Mouse (Mus musculus): ENCODE data around the gene Slc2a10.

Slc2a10 gene

DNA sequence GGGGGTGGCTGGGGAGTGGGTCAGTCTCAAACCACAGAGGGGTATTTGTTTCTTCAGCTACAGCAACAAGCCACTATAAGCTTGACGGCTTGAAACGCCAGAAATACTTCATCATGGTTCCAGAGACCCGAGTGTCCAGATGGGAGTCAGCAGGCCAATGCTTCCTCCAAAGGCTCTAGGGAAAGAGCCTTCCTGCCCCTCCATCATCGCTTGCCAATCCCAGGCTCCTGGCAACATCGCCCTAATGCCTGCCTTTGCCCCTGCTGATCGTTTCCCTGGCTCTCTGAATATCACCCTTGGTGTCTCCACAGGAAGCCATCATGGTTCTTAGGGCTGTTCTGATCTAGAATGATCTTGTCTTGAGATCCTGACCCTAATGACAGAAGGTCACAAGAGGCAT is 58.3 kb downstream of the Slc2a10 start:
- DNase-seq (ENCODE audit: low spot score): no peak

DNA sequence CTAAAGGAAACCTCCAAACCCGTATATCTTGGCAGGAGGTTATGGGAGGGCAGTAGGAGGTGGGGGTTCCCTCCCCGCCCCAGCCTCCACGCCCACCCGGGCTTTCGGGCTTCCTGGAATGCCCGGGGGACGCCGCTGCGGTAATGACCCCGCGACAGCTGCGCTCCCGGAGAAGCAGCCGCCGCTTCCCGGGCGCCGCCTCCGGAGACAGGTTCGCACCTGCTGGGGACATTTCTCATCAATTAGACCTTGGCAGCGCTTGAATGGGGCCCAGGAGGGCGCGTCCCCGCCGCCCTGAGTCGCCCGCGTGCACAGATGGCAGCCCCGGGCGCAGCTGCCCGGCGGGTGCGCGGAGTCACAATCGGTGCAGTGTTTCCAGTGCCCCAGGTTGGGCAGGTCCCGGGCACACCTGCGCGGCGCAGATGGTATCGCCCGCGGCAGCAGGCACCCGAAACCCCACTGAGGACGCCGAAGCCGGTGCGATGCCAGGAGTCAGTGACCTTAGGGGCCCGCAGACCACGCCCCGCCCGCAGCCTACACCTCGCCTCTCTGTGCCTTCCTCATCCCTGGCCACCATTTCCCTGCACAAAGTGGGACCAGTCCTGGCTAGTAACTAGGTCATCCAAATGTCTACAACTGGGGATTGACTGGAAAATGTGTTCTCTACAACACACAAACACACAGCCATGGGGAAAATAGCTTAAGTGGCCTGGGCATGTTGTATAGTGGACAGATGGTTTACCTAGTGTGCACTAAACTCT is 59.9 kb downstream of the Slc2a10 start:
- no peak for DNase-seq (ENCODE audit: low spot score)

DNA sequence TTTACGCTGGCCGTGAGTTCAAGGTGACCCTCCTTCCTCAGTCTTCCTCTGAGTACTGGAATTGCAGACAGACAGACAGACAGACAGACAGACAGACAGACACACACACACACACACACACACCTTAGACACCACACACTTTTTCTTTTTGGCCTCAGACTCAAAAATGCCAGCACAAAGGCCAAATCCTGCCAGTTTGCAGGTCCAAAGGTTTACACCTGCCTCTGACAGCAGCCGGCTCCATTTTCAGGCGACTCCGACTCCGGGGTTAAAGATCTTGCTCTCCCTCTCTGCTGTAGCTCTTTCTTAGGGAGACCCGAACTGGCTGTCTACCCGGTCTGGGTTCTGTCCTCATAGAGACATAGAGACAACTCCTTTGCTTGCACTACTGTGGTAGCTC is 60.5 kb downstream of the Slc2a10 start:
- no peak for DNase-seq (ENCODE audit: low spot score)

DNA sequence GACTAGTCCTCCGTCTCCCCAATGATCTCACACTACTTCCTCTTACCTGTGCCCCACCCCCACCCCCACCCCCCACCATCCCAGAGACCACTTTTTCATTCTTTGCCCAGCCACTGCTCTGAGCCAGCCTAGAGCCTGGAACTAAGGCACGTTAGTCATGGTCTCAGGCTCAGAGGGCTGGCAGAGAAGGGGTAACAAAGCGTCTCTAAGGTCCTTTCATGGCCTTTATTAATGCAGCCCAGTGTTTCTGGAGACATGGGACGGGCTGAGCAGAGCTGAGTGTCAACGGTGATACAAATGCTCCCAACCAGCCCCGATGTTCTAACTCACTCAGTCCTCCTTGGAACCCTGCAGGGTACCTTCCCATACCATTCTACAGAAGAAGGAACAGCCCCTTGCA is 61.0 kb downstream of the Slc2a10 start:
- no peak for DNase-seq (ENCODE audit: low spot score)

DNA sequence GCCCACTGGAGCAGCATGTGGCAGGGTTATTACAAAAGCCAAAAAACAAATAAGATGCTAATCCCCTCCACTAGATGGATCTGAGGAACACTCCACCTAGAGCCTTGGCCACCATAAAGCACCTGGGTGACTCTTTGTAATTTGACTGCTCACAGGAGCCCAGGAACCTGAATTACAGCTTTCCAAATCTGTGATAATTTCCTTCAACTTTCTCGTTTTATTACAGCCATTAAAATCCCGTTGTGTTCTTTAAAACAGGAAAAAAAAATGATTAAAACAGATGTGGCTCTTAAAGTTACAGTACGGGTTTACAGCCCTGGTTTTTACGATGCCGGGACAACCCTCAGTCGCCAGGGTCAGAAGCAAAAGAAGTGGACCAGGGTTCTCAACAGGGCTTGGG is 63.3 kb downstream of the Slc2a10 start:
- no peak for DNase-seq (ENCODE audit: low spot score)

DNA sequence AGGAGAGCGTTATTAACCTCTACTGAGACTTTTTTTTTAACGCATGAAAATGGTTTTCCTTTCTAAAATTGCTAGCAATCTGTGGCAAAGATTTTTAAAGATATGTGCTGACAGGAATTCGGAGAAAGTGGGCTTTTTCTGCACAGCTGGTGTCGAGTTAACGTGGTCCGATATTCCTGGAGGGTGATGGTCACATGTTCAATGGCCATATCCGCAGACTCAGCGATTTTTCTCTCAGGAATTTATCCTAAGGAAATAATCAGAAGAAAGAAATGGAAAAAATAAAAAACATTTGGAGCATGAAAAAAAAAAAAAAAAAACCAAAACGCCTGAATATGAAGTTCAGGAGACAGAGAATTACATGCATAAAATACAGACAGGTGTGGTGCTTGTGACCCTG is 64.2 kb downstream of the Slc2a10 start:
- no peak for DNase-seq (ENCODE audit: low spot score)

DNA sequence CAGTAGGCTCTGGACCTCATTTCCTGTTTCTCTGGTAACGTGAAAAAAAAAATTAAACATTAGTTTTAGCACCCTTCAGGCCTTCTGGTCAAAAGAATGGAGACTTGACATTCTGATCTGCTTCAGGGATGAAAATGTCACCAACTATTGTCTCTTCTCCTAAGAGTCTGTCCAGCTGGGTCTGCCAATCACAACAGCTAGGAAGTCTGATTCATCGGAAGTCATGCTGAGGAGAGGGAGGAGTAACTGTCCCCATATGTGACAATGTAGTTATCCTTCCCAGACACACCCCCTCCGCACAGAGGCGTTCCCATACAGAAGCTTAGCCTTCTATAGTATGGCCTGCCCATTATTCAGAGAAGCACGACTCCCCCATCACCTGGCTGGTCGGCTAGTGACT is 65.3 kb downstream of the Slc2a10 start:
- DNase-seq (ENCODE audit: low spot score): no peak

Data from testis, postnatal 10 days (tissue).